In the genomic region with DNA sequence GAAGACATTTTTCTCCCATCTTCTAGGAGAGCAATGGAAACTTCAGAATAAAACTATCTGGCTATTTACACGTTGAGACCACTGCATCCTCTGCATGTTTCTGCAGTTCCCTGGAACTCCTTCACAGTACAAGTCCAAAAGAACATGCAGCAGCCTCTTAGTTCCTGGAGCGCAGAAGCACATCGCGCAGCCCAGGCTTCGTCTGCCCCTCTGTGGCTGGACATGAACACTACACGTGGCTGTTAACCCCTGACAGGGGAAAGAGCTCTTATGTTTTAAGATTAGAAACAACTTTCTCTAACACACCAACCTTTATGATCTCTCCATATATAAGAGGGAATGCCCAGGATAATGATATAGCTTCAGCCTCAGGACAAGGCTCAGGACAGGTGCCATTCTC, we compare ENCODE assay signal across 8 mouse cellular contexts.
DNase-seq lines count a peak whose midpoint lies in the region; ATAC-seq lines count a peak whose summit lies in the region.

No protein-coding gene starts in this region.

- H3K4me1 ChIP-seq in hindbrain, embryonic 10.5 days (replicated peaks): no peaks in the 10 kb centered on the region

- H3K4me3 ChIP-seq in hindbrain, embryonic 10.5 days: no peak overlapping the region

- ATAC-seq in megakaryocyte progenitor cell, adult 5-6 weeks (replicated peaks; ENCODE audit: poor library complexity): peak; percentile 61; the same call in 1 of the 2 replicates

- WGBS in hindbrain, embryonic 10.5 days: 32% methylated on average over 6 of the region's 6 CpGs

- H3K9me3 ChIP-seq in hindbrain, embryonic 10.5 days: no peaks in the 10 kb centered on the region

- H3K36me3 ChIP-seq in hindbrain, embryonic 10.5 days: no peaks in the 10 kb centered on the region

- H3K27ac ChIP-seq in hindbrain, embryonic 10.5 days: no peak overlapping the region

- H3K27me3 ChIP-seq in hindbrain, embryonic 10.5 days (ENCODE audit: insufficient read depth, poor library complexity, severe bottlenecking): no peaks in the 10 kb centered on the region

- peak; percentile 8 for DNase-seq in right cerebral cortex, adult 18-20 months
- DNase-seq in right cerebral cortex, postnatal 36 days (ENCODE audit: low spot score in 2 of 2): no peak
- peak; percentile 68 to 73 for DNase-seq in cerebellum, postnatal 14 days
- peak; percentile 28 for DNase-seq in hindbrain, embryonic 10.5 days (ENCODE audit: low spot score)
- DNase-seq in telencephalon, adult 2 months (ENCODE audit: low read depth, low spot score): peak; percentile 33
- DNase-seq in spleen, adult 12 weeks (ENCODE audit: low spot score): no peak
- no peak for DNase-seq in lung, postnatal 4 days

Comparison
In these comparisons a context has a peak if more than half of its experiments do, and no peak if none do; other contexts are left out.
1. DNase-seq: peak in right cerebral cortex, adult 18-20 months (single experiment), cerebellum, postnatal 14 days (2 of 2), hindbrain, embryonic 10.5 days (single experiment) and telencephalon, adult 2 months (single experiment); none in right cerebral cortex, postnatal 36 days (0 of 2), spleen, adult 12 weeks (single experiment) and lung, postnatal 4 days (0 of 2).